Mouse (Mus musculus) CD4-positive, CD25-positive, alpha-beta regulatory T cell, adult 2 months (primary cell): ENCODE results near the gene Gm773.
"Not testable (repeated sequence)": the region's sequence is repeated elsewhere in the genome, so short reads cannot be mapped to it uniquely, and the experiment has no call there.

Experiments
- DNase-seq: peaks from one replicate; pipeline ENCODE4 v3.0.0-alpha.2; 2012; ENCODE audit warnings: low read depth, low spot score

The Gm773 gene

DNA sequence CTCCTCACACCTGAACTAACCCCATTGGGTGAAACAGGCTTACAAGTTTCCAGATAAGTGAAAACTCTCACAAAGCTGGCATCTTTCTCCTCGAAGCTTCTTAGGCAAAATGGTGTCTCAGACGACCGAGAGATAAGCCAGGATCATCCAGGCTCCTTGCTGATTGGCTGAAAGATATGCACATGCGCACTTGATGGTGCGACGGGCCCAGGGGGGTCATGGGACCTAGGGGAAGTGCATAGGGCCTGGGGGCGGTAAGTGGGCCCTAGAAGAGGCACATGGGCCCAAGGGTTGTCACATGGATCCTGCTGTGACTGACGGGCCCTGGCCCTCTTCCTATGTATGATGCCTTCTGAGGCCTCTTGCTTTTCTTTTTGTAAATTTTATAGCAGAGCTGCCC is at the start of gene Gm773:
Gene Gm773 (minus strand): TSS at position 111 of the 400 bp plus-strand sequence.
- no peak for DNase-seq

DNA sequence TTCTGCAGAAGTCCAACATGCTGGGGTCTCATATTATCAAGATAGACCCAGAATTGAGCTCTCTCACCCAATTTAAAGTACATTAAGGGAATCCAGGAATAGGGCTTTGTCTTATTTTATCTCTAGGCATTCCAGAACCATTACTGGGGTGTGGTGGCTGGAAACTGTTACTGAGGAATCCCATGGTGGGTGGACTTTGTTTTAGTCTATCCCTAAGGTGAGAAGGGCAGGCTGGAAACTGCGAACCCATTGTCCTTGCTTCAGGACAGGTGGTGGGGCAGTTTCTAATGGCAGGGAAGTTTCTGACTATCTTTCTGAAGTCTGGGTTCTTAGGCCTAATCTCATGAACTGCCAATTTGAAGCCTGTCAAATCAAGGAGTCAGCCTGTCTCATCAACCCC is 26.2 kb downstream of the Gm773 start:
- not testable (repeated sequence) for DNase-seq

DNA sequence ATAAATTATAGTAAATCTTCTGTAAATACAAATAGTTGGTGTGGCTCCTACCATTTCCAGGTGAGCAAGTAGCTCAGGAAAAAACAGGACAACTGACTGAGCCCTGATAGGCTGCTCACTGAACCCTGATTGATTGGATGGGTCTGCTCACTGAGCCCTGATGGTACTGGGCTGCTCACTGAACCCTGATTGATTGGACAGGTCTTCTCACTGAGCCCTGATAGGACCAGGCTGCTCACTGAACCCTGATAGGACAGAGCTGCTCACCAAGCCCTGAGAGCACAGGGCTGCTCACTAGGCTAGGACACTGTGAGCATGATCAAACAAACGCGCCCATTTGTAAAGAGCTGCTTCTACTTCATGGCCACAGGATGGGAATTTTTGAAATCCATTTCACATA is 61.3 kb downstream of the Gm773 start:
- DNase-seq: no peak
